Mouse (Mus musculus): Measurements from ENCODE around the gene Cul4a. TPM values are rescaled to one million over a fixed set of nuclear protein-coding genes. Genes with fewer than 3 reads are reported as not detected.
A peak's percentile ranks its signal among the peaks of the same experiment; 100 is the strongest.

Gene Cul4a
- polyA plus RNA-seq, 1 experiment: 34.4 TPM

- TF ChIP-seq CTCF (conservative IDR thresholded peaks at IDR 0.05; ENCODE audit: insufficient read depth, insufficient read length, low read depth, low read length): no peak
- no peak for TF ChIP-seq POLR2A (IDR thresholded peaks at IDR 0.05; ENCODE audit: low read depth, low read length)
- Histone ChIP-seq H3K27me3 (replicated peaks; ENCODE audit: control insufficient read depth, insufficient read depth, low read length) (no peaks in the 10 kb centered on the region), H3K36me3 (ENCODE audit: control insufficient read depth, insufficient read depth, low read length) (no peaks in the 10 kb centered on the region), H3K4me1 (ENCODE audit: control insufficient read depth, insufficient read depth, low read length) (no peaks in the 10 kb centered on the region), H3K4me3 (ENCODE audit: insufficient read depth, low read depth, low read length) (no peak overlapping the region), H3K27ac (ENCODE audit: insufficient read depth, low read depth, low read length) (no peak overlapping the region)
- no peak for DNase-seq
- WGBS: 57% methylated on average over 7 of the region's 7 CpGs
Measured at GRCm38 (mm10) chr8:13187638-13188037, 82.2 kb downstream of the Cul4a start.

- Histone ChIP-seq H3K4me3 (ENCODE audit: insufficient read depth, low read depth, low read length) (no peak overlapping the region), H3K36me3 (ENCODE audit: control insufficient read depth, insufficient read depth, low read length) (no peaks in the 10 kb centered on the region), H3K27me3 (replicated peaks; ENCODE audit: control insufficient read depth, insufficient read depth, low read length) (no peaks in the 10 kb centered on the region), H3K4me1 (ENCODE audit: control insufficient read depth, insufficient read depth, low read length) (no peaks in the 10 kb centered on the region), H3K27ac (ENCODE audit: insufficient read depth, low read depth, low read length) (no peak overlapping the region)
- no peak for TF ChIP-seq POLR2A (IDR thresholded peaks at IDR 0.05; ENCODE audit: low read depth, low read length)
- no peak for TF ChIP-seq CTCF (conservative IDR thresholded peaks at IDR 0.05; ENCODE audit: insufficient read depth, insufficient read length, low read depth, low read length)
- 87% methylated on average over 13 of the region's 13 CpGs for WGBS
- DNase-seq: no peak
Measured at GRCm38 (mm10) chr8:13188052-13188555, 82.7 kb downstream of the Cul4a start.

GRCm38 (mm10) chr8:13188857-13189256, 83.4 kb downstream of the Cul4a start:
- WGBS: 75% methylated on average over 1 of the region's 1 CpGs

GRCm38 (mm10) chr8:13190235-13190634, 84.8 kb downstream of the Cul4a start:
- TF ChIP-seq POLR2A (IDR thresholded peaks at IDR 0.05; ENCODE audit: low read depth, low read length) (no peak), CTCF (conservative IDR thresholded peaks at IDR 0.05; ENCODE audit: insufficient read depth, insufficient read length, low read depth, low read length) (no peak)
- H3K27me3 ChIP-seq (replicated peaks; ENCODE audit: control insufficient read depth, insufficient read depth, low read length): no peaks in the 10 kb centered on the region
- no peaks in the 10 kb centered on the region for H3K36me3 ChIP-seq (ENCODE audit: control insufficient read depth, insufficient read depth, low read length)
- H3K4me1 ChIP-seq (ENCODE audit: control insufficient read depth, insufficient read depth, low read length): no peaks in the 10 kb centered on the region
- H3K4me3 ChIP-seq (ENCODE audit: insufficient read depth, low read depth, low read length): no peak overlapping the region
- no peak overlapping the region for H3K27ac ChIP-seq (ENCODE audit: insufficient read depth, low read depth, low read length)
- WGBS: 75% methylated on average over 8 of the region's 8 CpGs
- DNase-seq: no peak

More at GRCm38 (mm10) chr8:13188857-13189256, 83.4 kb downstream of the Cul4a start:
- no peak for DNase-seq
- Histone ChIP-seq H3K27me3 (replicated peaks; ENCODE audit: control insufficient read depth, insufficient read depth, low read length) (no peaks in the 10 kb centered on the region), H3K4me1 (ENCODE audit: control insufficient read depth, insufficient read depth, low read length) (no peaks in the 10 kb centered on the region), H3K27ac (ENCODE audit: insufficient read depth, low read depth, low read length) (no peak overlapping the region), H3K4me3 (ENCODE audit: insufficient read depth, low read depth, low read length) (no peak overlapping the region), H3K36me3 (ENCODE audit: control insufficient read depth, insufficient read depth, low read length) (no peaks in the 10 kb centered on the region)
- TF ChIP-seq CTCF (conservative IDR thresholded peaks at IDR 0.05; ENCODE audit: insufficient read depth, insufficient read length, low read depth, low read length) (no peak), POLR2A (IDR thresholded peaks at IDR 0.05; ENCODE audit: low read depth, low read length) (no peak)

DNA sequence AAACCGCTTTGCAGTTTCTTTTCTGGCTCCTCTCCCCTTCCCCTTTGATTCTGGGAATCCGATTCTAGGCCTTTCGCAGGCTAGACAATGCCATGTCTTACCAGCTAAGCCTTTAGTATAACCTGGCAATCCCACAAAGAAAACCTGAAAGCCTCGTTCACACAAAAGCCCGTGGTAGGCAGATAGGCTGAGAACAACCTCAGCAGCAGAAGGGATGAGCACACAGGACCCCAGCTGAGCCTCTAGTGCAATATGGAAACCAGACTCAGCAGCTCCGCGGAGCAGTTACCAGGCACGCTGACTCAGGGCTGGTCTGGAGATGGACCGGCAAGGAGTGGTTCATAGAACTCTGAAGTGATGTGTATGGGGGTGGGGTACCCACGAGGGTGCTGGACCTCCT, 89.4 kb downstream of the Cul4a start:
- Histone ChIP-seq H3K27me3 (replicated peaks; ENCODE audit: control insufficient read depth, insufficient read depth, low read length) (no peaks in the 10 kb centered on the region), H3K27ac (ENCODE audit: insufficient read depth, low read depth, low read length) (no peak overlapping the region), H3K36me3 (ENCODE audit: control insufficient read depth, insufficient read depth, low read length) (no peaks in the 10 kb centered on the region), H3K4me1 (ENCODE audit: control insufficient read depth, insufficient read depth, low read length) (peaks cover 5% of the 10 kb centered on the region; the same call in 1 of the 2 replicates), H3K4me3 (ENCODE audit: insufficient read depth, low read depth, low read length) (no peak overlapping the region)
- TF ChIP-seq CTCF (conservative IDR thresholded peaks at IDR 0.05; ENCODE audit: insufficient read depth, insufficient read length, low read depth, low read length) (no peak), POLR2A (IDR thresholded peaks at IDR 0.05; ENCODE audit: low read depth, low read length) (no peak)
- peak; percentile 32 for DNase-seq
- 64% methylated on average over 10 of the region's 10 CpGs for WGBS

DNA sequence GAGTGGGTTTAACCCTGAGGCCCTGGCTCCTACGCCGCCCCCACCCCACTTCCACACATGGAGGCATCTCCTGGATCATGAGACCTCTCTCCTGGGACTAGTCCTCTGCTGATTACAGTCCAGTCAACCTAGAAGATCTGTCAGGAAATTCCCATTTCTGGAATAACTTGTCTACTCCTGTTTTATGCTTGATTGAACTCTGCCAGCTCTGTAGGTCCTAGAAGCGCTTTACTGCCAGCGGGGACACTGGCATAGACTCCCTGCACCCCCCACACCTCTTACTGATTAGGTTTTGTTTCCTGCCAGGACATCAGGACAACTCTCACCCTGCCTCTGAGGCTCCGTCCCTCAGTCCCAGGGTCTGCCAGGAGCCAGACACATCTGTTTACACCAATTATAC, 92.1 kb downstream of the Cul4a start:
- WGBS: 50% methylated on average over 5 of the region's 5 CpGs
- Histone ChIP-seq H3K4me1 (ENCODE audit: control insufficient read depth, insufficient read depth, low read length) (peaks cover 5% of the 10 kb centered on the region; the same call in 1 of the 2 replicates), H3K27me3 (replicated peaks; ENCODE audit: control insufficient read depth, insufficient read depth, low read length) (no peaks in the 10 kb centered on the region), H3K27ac (ENCODE audit: insufficient read depth, low read depth, low read length) (no peak overlapping the region), H3K4me3 (ENCODE audit: insufficient read depth, low read depth, low read length) (no peak overlapping the region), H3K36me3 (ENCODE audit: control insufficient read depth, insufficient read depth, low read length) (no peaks in the 10 kb centered on the region)
- TF ChIP-seq CTCF (conservative IDR thresholded peaks at IDR 0.05; ENCODE audit: insufficient read depth, insufficient read length, low read depth, low read length) (no peak), POLR2A (IDR thresholded peaks at IDR 0.05; ENCODE audit: low read depth, low read length) (no peak)
- peak; percentile 60 for DNase-seq

Other genes with a start within 250 kb of the Cul4a start
- gene Mcf2l, start 231.8 kb upstream of the Cul4a start, polyA plus RNA-seq (2012; rRNA removed): 15.1 and 16.6 TPM in 2 replicates
- 0.19 and 0.39 TPM in 2 replicates for gene F7, start 79.6 kb upstream of the Cul4a start, polyA plus RNA-seq (2012; rRNA removed)
- gene F10, start 68.3 kb upstream of the Cul4a start, polyA plus RNA-seq (2012; rRNA removed): 0.79 and 0.91 TPM in 2 replicates
- 11.7 and 13.3 TPM in 2 replicates for gene Proz, start 44.7 kb upstream of the Cul4a start, polyA plus RNA-seq (2012; rRNA removed)
- gene Pcid2, start 162 bp upstream of the Cul4a start, polyA plus RNA-seq (2012; rRNA removed): 17.3 and 18.7 TPM in 2 replicates
- gene Lamp1, start 53.5 kb downstream of the Cul4a start, polyA plus RNA-seq (2012; rRNA removed): 1,404 and 1,744 TPM in 2 replicates
- 66.4 and 71.2 TPM in 2 replicates for gene Grtp1, start 95.0 kb downstream of the Cul4a start, polyA plus RNA-seq (2012; rRNA removed)
- 0.18 and 0.99 TPM in 2 replicates for gene Adprhl1, start 148.5 kb downstream of the Cul4a start, polyA plus RNA-seq (2012; rRNA removed)
- 25.0 and 26.0 TPM in 2 replicates for gene Dcun1d2, start 182.5 kb downstream of the Cul4a start, polyA plus RNA-seq (2012; rRNA removed)
- gene Tmco3, start 182.6 kb downstream of the Cul4a start, polyA plus RNA-seq (2012; rRNA removed): 70.0 and 72.5 TPM in 2 replicates
- gene Tfdp1, start 233.1 kb downstream of the Cul4a start, polyA plus RNA-seq (2012; rRNA removed): 26.3 and 26.6 TPM in 2 replicates